Mouse (Mus musculus) B cell, adult 2 months (primary cell): ENCODE results near the gene Scfd1.
A peak's percentile ranks its signal among the peaks of the same experiment; 100 is the strongest.

Experiments
- DNase-seq, 2 experiments: peaks; one replicate each; pipeline ENCODE4 v3.0.0; 2022

Gene Scfd1

GRCm38 (mm10) chr12:51377003-51377887 is at the start of gene Scfd1:
Scfd1 (plus strand) TSS chr12:51377510.
- DNase-seq = peak; percentile 92 to 93

DNA sequence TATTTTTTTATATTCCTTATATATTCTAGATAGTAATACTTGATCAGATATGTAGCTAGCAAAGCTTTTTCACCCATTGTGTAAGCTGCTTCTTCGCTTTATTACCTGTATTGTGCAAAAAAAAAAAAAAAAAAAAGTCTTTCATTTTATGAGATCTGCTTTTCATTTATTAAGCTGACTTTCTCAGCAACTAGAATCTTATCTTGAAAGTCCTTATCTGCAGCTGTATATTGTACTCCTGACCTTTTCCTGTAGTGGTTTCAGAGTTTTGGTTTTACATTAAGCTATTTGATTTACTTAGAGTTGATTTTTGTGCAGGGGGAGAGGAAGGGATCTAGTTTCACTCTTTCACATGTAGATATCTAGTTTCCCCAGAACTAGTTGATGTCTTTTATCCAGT is 40.3 kb upstream of the Scfd1 start:
- DNase-seq = no peak

DNA sequence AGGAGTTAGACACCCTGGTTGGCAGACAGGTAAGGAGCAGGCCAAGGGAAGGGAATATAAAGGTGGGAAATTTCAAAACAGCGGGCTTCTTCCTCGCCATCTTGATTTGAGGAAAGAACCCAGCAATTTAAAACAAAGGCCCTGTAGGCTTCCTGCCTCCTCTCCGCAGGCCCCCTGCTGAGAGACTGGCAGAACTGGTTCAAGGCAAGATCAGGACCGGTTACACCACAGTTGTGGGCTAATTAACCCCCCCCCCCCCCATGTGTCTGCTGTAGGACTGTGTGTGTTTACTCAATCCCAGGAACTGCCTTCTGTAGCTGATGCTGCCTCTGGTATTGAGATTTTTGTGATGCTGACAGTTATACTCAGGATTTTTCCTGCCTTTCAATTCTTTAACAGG is 31.2 kb upstream of the Scfd1 start:
- DNase-seq = no peak

GRCm38 (mm10) chr12:51347988-51348697 is 29.2 kb upstream of the Scfd1 start, which contains the start of gene G2e3:
G2e3 (plus strand) TSS chr12:51348061.
- DNase-seq = peak; percentile 73

- no peak for DNase-seq
Measured at GRCm38 (mm10) chr12:51348698-51348998, 28.7 kb upstream of the Scfd1 start.

DNA sequence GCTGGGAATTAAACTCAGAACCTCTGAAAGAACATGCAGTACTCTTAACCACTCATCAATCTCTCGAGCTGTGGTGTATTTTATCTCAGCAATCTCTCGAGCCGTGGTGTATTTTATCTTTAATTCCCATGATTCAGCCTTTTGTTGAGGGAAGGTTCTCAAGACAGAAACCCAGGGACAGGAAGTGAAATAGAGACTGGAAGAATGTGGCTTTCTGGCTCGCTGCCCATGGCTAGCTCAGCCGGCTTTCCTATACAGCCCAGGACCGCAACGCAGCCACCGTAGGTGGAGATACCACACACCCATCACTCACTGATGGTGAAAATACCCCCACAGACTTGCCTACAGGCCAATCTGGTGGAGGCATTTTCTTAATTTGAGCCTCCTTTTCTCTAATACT is 22.0 kb upstream of the Scfd1 start:
- DNase-seq = no peak

DNA sequence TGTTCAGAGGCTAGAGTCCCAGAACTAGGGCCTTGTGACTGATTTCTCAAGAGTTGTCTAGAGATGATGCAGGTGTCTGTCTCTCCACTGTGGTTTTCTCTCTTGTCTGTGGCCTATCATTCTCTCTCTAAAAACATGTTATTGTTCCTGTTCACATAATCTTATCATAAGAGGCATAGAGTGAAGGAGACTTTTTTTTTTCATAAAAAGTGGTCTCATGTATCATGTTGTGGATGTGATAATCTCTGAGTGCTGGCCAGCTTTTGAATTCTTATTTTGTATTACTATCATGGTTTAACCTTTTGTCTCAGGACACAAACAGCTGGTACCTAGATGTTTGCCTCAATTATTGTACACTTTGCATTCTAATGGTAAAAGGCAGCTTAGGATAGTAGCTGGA is 16.0 kb upstream of the Scfd1 start:
- no peak for DNase-seq

GRCm38 (mm10) chr12:51362898-51363297 is 14.4 kb upstream of the Scfd1 start:
- no peak for DNase-seq

- DNase-seq = no peak
Measured at GRCm38 (mm10) chr12:51368504-51368903, 8.8 kb upstream of the Scfd1 start.

- DNase-seq = no peak
Measured at GRCm38 (mm10) chr12:51377888-51378190, 529 bp downstream of the Scfd1 start.

- no peak for DNase-seq
Measured at GRCm38 (mm10) chr12:51399871-51400270, 22.6 kb downstream of the Scfd1 start.

GRCm38 (mm10) chr12:51402060-51402698 is 24.9 kb downstream of the Scfd1 start:
- DNase-seq = peak; percentile 8 to 11

DNA sequence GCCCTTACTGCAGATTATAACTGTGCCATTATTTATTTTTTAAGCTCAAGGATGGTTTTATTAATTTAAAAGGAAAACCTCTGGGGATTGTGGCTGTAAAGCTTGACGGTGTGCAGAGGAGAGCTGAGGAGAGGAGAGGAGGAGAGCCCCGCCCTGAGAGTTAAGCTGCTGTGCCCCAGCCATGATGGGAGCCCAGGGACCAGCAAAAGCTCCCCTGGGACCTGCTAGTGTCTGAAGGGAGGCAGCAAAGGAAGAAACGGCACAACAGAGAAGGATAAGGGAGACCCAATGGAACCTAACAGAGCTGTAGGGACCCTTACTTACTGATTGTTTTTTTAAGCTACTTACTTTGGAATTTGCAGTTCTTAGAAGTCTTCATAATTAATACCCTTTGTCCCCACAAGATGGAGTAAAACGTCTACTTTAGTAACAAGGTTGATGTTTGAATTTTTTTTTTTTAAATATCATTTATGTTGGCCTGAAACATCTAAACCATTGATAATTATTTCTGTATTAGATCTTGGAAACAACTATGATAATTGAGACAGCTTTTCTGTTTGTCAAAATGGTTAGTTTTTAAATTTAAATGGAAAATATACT is 26.8 kb downstream of the Scfd1 start:
- DNase-seq = no peak

- DNase-seq = no peak
Measured at GRCm38 (mm10) chr12:51411362-51411761, 34.1 kb downstream of the Scfd1 start.

GRCm38 (mm10) chr12:51437541-51437940 is 60.2 kb downstream of the Scfd1 start:
- DNase-seq = no peak

DNA sequence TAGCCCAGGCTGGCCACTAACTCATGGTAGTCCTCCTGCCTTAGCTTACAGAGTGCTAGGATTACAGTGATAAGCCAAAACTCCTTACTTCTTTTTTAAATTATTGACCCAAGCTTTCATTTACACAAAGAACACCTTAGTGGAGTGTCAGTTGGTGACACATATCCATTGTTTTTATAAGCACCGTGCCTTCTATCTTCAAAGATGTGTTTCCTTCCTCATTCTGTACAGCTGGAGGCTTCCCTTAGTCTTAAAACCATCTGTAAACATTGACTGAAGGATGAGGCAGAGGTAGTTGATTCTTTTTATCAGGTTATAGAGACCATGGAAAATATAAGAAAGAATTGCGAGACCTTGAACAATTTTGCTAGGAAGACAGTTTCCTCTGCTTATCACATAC is 61.0 kb downstream of the Scfd1 start:
- DNase-seq = no peak

DNA sequence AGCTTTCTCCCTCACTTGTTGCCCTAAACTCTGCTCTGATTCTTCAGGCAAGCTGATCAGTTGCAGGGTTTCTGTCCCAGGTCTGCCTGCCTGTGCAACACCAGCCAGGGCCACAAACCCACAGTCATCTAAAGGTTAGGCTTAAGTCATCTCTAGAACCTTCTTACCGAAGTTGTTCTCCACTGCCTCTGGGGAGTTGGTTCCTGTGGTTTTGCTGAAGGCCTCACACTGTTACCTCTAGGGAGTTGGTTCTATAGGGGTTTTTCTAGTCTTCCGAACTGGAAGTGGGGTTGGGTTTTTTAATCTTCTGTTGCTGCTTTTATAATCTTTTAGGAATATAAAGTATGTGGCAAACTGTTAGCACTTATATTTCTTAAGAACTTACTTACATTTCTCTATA is 72.0 kb downstream of the Scfd1 start:
- no peak for DNase-seq

- DNase-seq = no peak
Measured at GRCm38 (mm10) chr12:51470881-51471280, 93.6 kb downstream of the Scfd1 start.

DNA sequence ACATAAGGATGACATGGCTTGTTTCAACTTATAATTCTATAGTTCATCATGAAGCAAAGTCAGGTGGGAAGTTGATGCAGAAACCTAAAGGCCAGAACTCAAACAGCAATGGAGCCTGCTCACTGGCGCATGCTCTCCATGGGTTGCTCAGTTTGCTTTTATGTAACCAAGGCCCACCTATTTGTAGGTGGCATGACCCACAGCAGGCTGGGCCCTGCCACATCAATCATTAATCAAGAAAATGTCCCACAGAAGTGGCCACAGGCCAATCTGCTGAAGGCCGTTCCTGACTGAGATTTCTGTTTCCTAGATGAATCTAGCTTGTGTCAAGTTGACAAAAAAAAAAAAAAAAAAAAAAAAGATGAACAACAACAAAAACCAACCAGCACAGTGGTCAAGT is 103.9 kb downstream of the Scfd1 start:
- DNase-seq = no peak

GRCm38 (mm10) chr12:51492040-51492439 is 114.7 kb downstream of the Scfd1 start:
- DNase-seq = no peak

- no peak for DNase-seq
Measured at GRCm38 (mm10) chr12:51493476-51493875, 116.2 kb downstream of the Scfd1 start.

DNA sequence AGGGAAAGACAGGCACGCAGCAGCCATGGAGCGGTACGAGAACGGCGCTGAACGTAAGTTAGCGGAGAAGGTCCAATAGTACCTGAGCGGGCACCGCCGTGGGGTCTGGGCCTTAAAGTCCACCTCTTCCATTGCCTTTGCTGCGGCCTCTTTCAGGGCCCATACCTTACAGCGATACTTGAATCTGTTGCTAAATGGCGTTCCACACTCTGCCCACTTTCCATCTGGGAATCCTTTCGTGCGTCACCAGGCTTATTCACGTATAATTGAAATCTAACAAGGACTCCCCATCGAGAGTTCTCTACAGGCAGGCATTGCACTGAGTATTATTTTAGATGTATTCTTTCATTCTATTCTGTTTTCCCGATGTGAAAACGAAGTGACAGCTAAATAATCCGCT is 117.3 kb downstream of the Scfd1 start:
- DNase-seq = no peak
